Mouse (Mus musculus) testis, adult 2 months (tissue): ENCODE measurements around the gene Grik5.

Experiments used
- CTCF ChIP-seq: fragments of 200-500 bp; IDR thresholded peaks from 2 replicates; pipeline ENCODE4 v1.5.1; 2012; ENCODE audit warnings: low read depth, mild to moderate bottlenecking, inconsistent platforms, low read length, moderate library complexity; ENCODE audit not compliant: control insufficient read depth, insufficient read depth, insufficient replicate concordance
- POLR2A ChIP-seq: fragments of 200-500 bp; IDR thresholded peaks from 2 replicates; pipeline ENCODE4 v1.6.1; 2012; ENCODE audit warnings: low read depth, mild to moderate bottlenecking, inconsistent platforms, low read length, moderate library complexity; ENCODE audit not compliant: control insufficient read depth

DNA sequence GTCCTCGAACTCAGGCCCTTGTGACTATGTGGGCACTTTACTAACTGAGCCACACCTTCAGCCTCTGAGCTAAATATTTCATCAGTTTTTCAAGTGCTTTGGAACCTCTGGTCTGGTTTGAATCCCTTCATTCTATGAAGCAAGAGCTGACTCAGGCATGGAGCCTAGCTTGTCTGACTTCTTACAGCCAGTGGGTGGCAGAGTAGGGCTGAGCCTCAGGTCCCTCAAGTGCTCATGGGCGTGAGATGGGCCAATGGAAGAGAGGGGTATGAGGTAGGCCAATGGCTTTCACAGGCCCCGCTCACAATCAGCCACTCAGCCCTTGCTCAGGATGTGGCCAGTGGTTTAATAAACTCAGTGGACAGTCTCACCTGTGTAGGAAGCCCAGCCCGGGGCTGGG, 27.4 kb upstream of the Grik5 start:
- TF ChIP-seq CTCF (peak; percentile 4; the same call in 1 of the 2 replicates), POLR2A (no peak)
